Mouse (Mus musculus) heart, adult 2 months (tissue): ENCODE measurements around the gene A530084C06Rik.

ENCODE experiments used
- CTCF ChIP-seq: fragments of 200-600 bp; IDR thresholded peaks from 2 replicates; pipeline ENCODE4 v1.8.1; 2022; ENCODE audit warnings: antibody characterized with exemption, mild to moderate bottlenecking, moderate library complexity
- EP300 ChIP-seq: fragments of 200-500 bp; IDR thresholded peaks from 2 replicates; pipeline ENCODE4 v1.6.1; 2011; ENCODE audit warnings: low read depth, low read length, control low read depth; ENCODE audit not compliant: insufficient read depth
- POLR2A ChIP-seq: fragments of 200-500 bp; IDR thresholded peaks from 2 replicates; pipeline ENCODE4 v1.6.1; 2011; ENCODE audit warnings: mild to moderate bottlenecking, low read depth, low read length, control low read depth; ENCODE audit not compliant: insufficient read depth

- no peak for TF ChIP-seq CTCF
- TF ChIP-seq POLR2A: no peak
- TF ChIP-seq EP300: no peak
Observed at GRCm38 (mm10) chr13:31603964-31604363, 44.8 kb upstream of the A530084C06Rik start.
